Mouse (Mus musculus) hindbrain, embryonic 15.5 days (tissue): ENCODE data around the gene Higd1c. TPM values are rescaled to one million over a fixed set of nuclear protein-coding genes. Genes with fewer than 3 reads are reported as not detected.
"Not testable (repeated sequence)": the region's sequence is repeated elsewhere in the genome, so short reads cannot be mapped to it uniquely, and the experiment has no call there.

ENCODE experiments used
- ATAC-seq: fragments of 200-750 bp; cut with Nextera tagmentation; 2 replicates; pipeline ENCODE4 v1.8.0; 2017; ENCODE audit warnings: low read depth, moderate number of reproducible peaks, moderate TSS enrichment; ENCODE audit not compliant: low FRiP score
- H3K27ac ChIP-seq: fragments of 300-500 bp; sonication (generic); replicated peaks from 2 replicates; pipeline ENCODE4 v1.5.1; 2015; ENCODE audit warnings: mild to moderate bottlenecking, inconsistent platforms
- H3K27me3 ChIP-seq: fragments of 300-500 bp; sonication (generic); 2 replicates; pipeline ENCODE4 v1.6.1; 2015; ENCODE audit warnings: control low read depth, inconsistent platforms
- H3K36me3 ChIP-seq: fragments of 300-500 bp; sonication (generic); 2 replicates; pipeline ENCODE4 v1.6.1; 2015; ENCODE audit warnings: control low read depth, inconsistent platforms
- H3K4me1 ChIP-seq: fragments of 300-500 bp; sonication (generic); replicated peaks from 2 replicates; pipeline ENCODE4 v1.6.1; 2015; ENCODE audit warnings: control low read depth, inconsistent platforms
- H3K4me2 ChIP-seq: fragments of 300-500 bp; sonication (generic); 2 replicates; pipeline ENCODE4 v1.6.1; 2015; ENCODE audit warnings: moderate library complexity, mild to moderate bottlenecking, inconsistent platforms
- H3K4me3 ChIP-seq: fragments of 300-500 bp; sonication (generic); 2 replicates; pipeline ENCODE4 v1.5.1; 2015; ENCODE audit warnings: mild to moderate bottlenecking, inconsistent platforms
- H3K9ac ChIP-seq: fragments of 300-500 bp; sonication (generic); 2 replicates; pipeline ENCODE4 v1.6.1; 2015; ENCODE audit warnings: inconsistent platforms
- H3K9me3 ChIP-seq: fragments of 300-500 bp; sonication (generic); 2 replicates; pipeline ENCODE4 v1.6.1; 2016; ENCODE audit warnings: control low read depth, inconsistent platforms
- WGBS: fragments of 180-500 bp; shearing (Covaris S2); methylation state at CpG from one replicate; pipeline ENCODE4 v1.1.7; 2015; 5-methylcytosine and 5-hydroxymethylcytosine counted together
- polyA plus RNA-seq: library from polyadenylated mRNA; unstranded; fragments of >200 nt; fragmentation: Nextera tagmentation; extraction: Ambion mirVana; gene quantifications from 2 replicates; pipeline ENCODE4 v1.2.1, GENCODE M21; 2015

Gene Higd1c
- polyA plus RNA-seq: 0.38 TPM in 1 of 2 replicates, not detected in the other

- Histone ChIP-seq H3K4me1 (no peaks in the 10 kb centered on the region), H3K36me3 (no peaks in the 10 kb centered on the region), H3K4me2 (no peak within 1 kb of the TSS), H3K4me3 (no peak within 1 kb of the TSS), H3K27me3 (no peaks in the 10 kb centered on the region), H3K27ac (no peak within 1 kb of the TSS), H3K9ac (no peak within 1 kb of the TSS), H3K9me3 (no peaks in the 10 kb centered on the region)
- WGBS: 78% methylated on average over 7 of the region's 7 CpGs
- no peak for ATAC-seq
Observed at GRCm38 (mm10) chr15:100364242-100364641, at the start of gene Higd1c. Gene Higd1c, plus strand, starts transcription at chr15:100364542.

GRCm38 (mm10) chr15:100318014-100318671 lies 46.2 kb upstream of the Higd1c start:
- not testable (repeated sequence) for H3K4me1 ChIP-seq, H3K27me3 ChIP-seq, H3K9me3 ChIP-seq, H3K9ac ChIP-seq, H3K4me2 ChIP-seq, H3K27ac ChIP-seq, H3K4me3 ChIP-seq, H3K36me3 ChIP-seq, ATAC-seq
- WGBS: 86% methylated on average over 4 of the region's 4 CpGs

DNA sequence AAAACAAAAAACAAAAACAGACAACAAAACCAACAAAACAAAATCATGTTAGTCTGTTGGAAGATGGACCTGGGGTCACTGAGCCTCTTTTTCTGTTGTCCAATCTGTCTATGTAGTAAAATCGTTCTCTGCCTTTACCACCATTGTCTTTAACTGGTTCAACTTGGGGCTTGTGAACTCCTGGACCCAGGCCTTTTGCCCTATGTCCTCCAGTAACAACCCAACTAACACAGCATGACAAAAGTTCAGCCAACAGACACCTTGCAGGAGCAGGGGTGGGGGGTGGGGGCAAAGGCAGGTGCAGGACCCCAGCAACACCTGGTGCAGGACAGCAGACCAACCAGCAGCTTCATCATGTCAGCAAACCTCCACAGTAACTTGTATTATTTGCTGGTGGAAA lies 44.5 kb upstream of the Higd1c start:
- no peak for ATAC-seq
- Histone ChIP-seq H3K27me3 (no peaks in the 10 kb centered on the region), H3K36me3 (no peaks in the 10 kb centered on the region), H3K27ac (no peak overlapping the region), H3K9me3 (no peaks in the 10 kb centered on the region), H3K9ac (no peak overlapping the region), H3K4me3 (no peak overlapping the region), H3K4me1 (no peaks in the 10 kb centered on the region), H3K4me2 (no peak overlapping the region)
- whole genome bisulfite sequencing: 89% methylated on average over 1 of the region's 1 CpGs

GRCm38 (mm10) chr15:100320295-100320905 lies 43.9 kb upstream of the Higd1c start:
- no peak for ATAC-seq
- Histone ChIP-seq H3K4me1 (no peaks in the 10 kb centered on the region), H3K9me3 (no peaks in the 10 kb centered on the region), H3K4me2 (no peak overlapping the region), H3K4me3 (no peak overlapping the region), H3K27me3 (no peaks in the 10 kb centered on the region), H3K9ac (no peak overlapping the region), H3K27ac (no peak overlapping the region), H3K36me3 (no peaks in the 10 kb centered on the region)
- 79% methylated on average over 9 of the region's 9 CpGs for WGBS

DNA sequence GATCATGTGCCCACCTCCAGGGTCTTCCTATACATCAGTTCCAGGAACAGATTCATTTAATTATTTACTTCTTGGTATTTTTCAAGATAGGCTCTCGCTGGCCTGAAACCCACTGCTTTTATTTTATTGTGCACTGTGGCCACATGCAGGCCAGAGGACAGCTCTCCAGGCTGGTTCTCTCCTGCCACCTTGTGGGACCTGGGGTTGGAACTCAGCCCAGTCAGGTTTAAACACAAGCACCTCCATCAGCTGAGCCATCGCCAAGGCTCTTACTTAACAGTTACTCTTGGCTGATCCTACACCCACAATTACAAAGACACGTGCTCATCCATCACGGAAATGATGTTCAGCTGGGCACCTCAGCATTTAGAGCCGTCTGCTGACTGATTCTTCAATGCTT lies 43.2 kb upstream of the Higd1c start:
- Histone ChIP-seq H3K9me3 (no peaks in the 10 kb centered on the region), H3K27ac (no peak overlapping the region), H3K27me3 (no peaks in the 10 kb centered on the region), H3K36me3 (no peaks in the 10 kb centered on the region), H3K9ac (no peak overlapping the region), H3K4me2 (no peak overlapping the region), H3K4me1 (no peaks in the 10 kb centered on the region), H3K4me3 (no peak overlapping the region)
- 48% methylated on average over 5 of the region's 5 CpGs for WGBS
- ATAC-seq: no peak

GRCm38 (mm10) chr15:100324021-100324591 lies 40.2 kb upstream of the Higd1c start:
- WGBS: 75% methylated on average over 12 of the region's 12 CpGs
- Histone ChIP-seq H3K36me3 (no peaks in the 10 kb centered on the region), H3K27ac (no peak overlapping the region), H3K9ac (no peak overlapping the region), H3K27me3 (no peaks in the 10 kb centered on the region), H3K4me2 (no peak overlapping the region), H3K4me1 (no peaks in the 10 kb centered on the region), H3K4me3 (no peak overlapping the region), H3K9me3 (no peaks in the 10 kb centered on the region)
- ATAC-seq: no peak

- no peak overlapping the region for H3K9ac ChIP-seq
- 89% methylated on average over 3 of the region's 3 CpGs for WGBS
- no peak for ATAC-seq
- no peaks in the 10 kb centered on the region for H3K27me3 ChIP-seq
- H3K4me1 ChIP-seq: no peaks in the 10 kb centered on the region
- no peak overlapping the region for H3K27ac ChIP-seq
- no peaks in the 10 kb centered on the region for H3K36me3 ChIP-seq
- no peak overlapping the region for H3K4me2 ChIP-seq
- H3K4me3 ChIP-seq: no peak overlapping the region
- no peaks in the 10 kb centered on the region for H3K9me3 ChIP-seq
Observed at GRCm38 (mm10) chr15:100325235-100325634, 39.1 kb upstream of the Higd1c start.

GRCm38 (mm10) chr15:100328089-100328488 lies 36.3 kb upstream of the Higd1c start:
- WGBS: 68% methylated on average over 4 of the region's 4 CpGs
- not testable (repeated sequence) for ATAC-seq, H3K4me1 ChIP-seq

GRCm38 (mm10) chr15:100329336-100329735 lies 35.0 kb upstream of the Higd1c start:
- not testable (repeated sequence) for H3K4me1 ChIP-seq, H3K27me3 ChIP-seq, H3K4me3 ChIP-seq, ATAC-seq, H3K36me3 ChIP-seq, H3K4me2 ChIP-seq, H3K9ac ChIP-seq, H3K9me3 ChIP-seq, H3K27ac ChIP-seq
- 36% methylated on average over 10 of the region's 10 CpGs for WGBS

More at GRCm38 (mm10) chr15:100328089-100328488, 36.3 kb upstream of the Higd1c start:
- H3K4me3 ChIP-seq, H3K27me3 ChIP-seq, H3K9me3 ChIP-seq, H3K27ac ChIP-seq, H3K9ac ChIP-seq, H3K36me3 ChIP-seq, H3K4me2 ChIP-seq: not testable (repeated sequence)

DNA sequence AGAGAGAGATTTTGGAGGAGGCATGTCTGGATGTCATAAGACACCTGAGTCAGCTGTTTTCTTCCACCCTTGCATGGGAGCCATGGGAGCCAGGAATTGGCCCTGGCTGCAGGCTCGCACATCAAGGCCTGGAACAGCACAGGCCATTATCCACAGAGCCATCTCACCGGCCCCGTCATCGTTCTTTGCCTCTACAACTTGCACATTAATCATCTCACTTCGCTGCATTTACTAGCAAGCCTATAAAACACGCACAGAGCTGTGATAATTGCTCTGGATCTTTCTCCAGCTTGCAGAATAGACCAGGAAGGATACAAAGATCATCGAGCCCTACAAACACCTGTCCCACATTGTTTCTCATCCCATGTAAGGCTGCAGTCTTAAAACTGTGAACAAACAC lies 33.6 kb upstream of the Higd1c start:
- H3K9me3 ChIP-seq: no peaks in the 10 kb centered on the region
- WGBS: 61% methylated on average over 7 of the region's 7 CpGs
- H3K4me2 ChIP-seq: no peak overlapping the region
- no peak overlapping the region for H3K9ac ChIP-seq
- no peak overlapping the region for H3K27ac ChIP-seq
- ATAC-seq: no peak
- no peaks in the 10 kb centered on the region for H3K27me3 ChIP-seq
- H3K4me3 ChIP-seq: no peak overlapping the region
- H3K4me1 ChIP-seq: no peaks in the 10 kb centered on the region
- no peaks in the 10 kb centered on the region for H3K36me3 ChIP-seq

DNA sequence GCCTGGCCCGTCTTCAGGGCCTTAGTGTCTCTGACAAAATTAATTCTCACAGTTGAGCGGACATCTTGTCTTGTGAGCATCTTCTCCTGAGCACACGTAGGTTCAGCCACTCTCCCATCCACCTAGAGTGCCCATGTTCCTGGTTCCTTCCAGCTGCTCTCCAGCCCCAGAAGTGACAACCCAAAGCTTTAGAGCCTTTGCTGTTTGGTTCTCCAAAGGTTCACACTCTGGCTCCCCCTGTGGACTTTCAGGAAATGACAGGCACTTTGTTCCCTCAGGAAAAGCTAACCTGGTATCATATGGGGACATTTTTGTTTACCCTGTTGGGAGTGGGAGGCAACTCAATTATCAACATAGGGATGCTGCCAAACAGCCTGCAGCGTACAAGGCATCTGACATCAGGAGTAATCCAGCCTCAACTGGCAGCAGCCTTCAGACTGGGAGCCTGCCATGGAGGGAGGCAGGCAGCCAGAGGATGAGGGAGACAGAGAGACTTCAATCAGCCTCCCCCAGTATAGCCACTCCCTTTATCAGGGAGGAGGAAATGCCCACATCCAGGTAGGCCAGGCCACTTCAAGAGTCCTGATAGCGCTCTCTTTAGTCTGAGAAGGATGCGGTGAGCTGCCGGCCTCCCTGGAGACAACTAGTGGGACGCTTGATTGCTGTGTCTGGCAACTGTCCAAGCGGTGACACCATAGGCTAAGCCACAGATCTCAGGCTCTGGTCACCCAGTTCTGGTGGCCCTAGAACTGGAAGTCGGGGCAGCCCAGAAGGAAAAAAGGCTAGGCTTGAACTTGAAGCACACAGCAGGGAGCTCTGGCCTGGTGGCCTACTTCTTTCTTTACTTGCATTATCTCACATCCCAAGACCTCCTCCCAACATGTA lies 32.0 kb upstream of the Higd1c start:
- WGBS: 50% methylated on average over 3 of the region's 10 CpGs
- H3K27ac ChIP-seq: not testable (repeated sequence)
- ATAC-seq: peak; percentile 34; the same call in 1 of the 2 replicates

DNA sequence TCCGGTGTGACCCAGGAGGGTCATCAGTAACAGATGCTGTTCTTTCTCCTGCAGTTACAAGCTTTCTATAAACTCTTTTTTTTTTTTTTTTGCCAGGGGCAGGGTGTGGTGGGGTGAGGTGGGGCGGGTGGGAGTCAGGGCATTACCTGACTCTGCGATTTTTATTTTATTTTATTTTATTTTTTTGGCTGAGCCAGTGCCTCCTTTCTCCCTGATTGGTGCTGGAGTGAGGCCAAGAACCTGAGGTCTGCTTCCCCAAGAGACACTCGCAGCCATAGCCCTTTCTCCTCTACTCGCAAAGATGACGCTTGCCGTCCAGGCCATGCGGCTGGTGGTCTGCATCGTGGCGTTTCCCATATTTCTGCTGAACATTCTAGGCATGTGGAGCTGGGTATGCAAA lies 29.7 kb upstream of the Higd1c start, which contains the start of gene Mettl7a3:
TSS of gene Mettl7a3 (plus strand) at position 301 of the 400 bp plus-strand sequence.
- no peak for ATAC-seq
- no peaks in the 10 kb centered on the region for H3K27me3 ChIP-seq
- no peaks in the 10 kb centered on the region for H3K4me1 ChIP-seq
- WGBS: 55% methylated on average over 10 of the region's 10 CpGs
- H3K9ac ChIP-seq: no peak within 1 kb of the TSS
- H3K4me2 ChIP-seq: no peak within 1 kb of the TSS
- H3K27ac ChIP-seq: no peak within 1 kb of the TSS
- H3K36me3 ChIP-seq: no peaks in the 10 kb centered on the region
- H3K4me3 ChIP-seq: no peak within 1 kb of the TSS
- H3K9me3 ChIP-seq: no peaks in the 10 kb centered on the region

More for the DNA sequence above, 32.0 kb upstream of the Higd1c start:
- H3K4me2 ChIP-seq, H3K4me1 ChIP-seq, H3K27me3 ChIP-seq, H3K9me3 ChIP-seq, H3K4me3 ChIP-seq, H3K36me3 ChIP-seq, H3K9ac ChIP-seq: not testable (repeated sequence)
